ENCODE assay signal across 8 mouse cellular contexts in genomic region chr17:47738879-47739798, GRCm38 (mm10). TPM values are rescaled to one million over a fixed set of nuclear protein-coding genes. Genes with fewer than 3 reads are reported as not detected.
DNase-seq lines count a peak whose midpoint lies in the region; ATAC-seq and TF ChIP-seq lines count a peak whose summit lies in the region.

No protein-coding gene starts in this region.

- H3K4me2 ChIP-seq in hindbrain, postnatal 0 days (ENCODE audit: low read depth, low read length): peak overlapping the region; percentile 95
- peak overlapping the region; percentile 99 for H3K4me2 ChIP-seq in liver, embryonic 15.5 days

- ATAC-seq in hindbrain, postnatal 0 days: no peak
- ATAC-seq in liver, embryonic 15.5 days (ENCODE audit: insufficient read depth): no peak

- H3K27me3 ChIP-seq in embryonic facial prominence, embryonic 10.5 days (replicated peaks; ENCODE audit: low read depth, poor library complexity, severe bottlenecking): peaks cover 53% of the 10 kb centered on the region
- no peaks in the 10 kb centered on the region for H3K27me3 ChIP-seq in hindbrain, postnatal 0 days (ENCODE audit: insufficient read depth, low read length)
- peaks cover 31% of the 10 kb centered on the region for H3K27me3 ChIP-seq in liver, embryonic 15.5 days

- peaks cover 35% of the 10 kb centered on the region for H3K4me1 ChIP-seq in embryonic facial prominence, embryonic 10.5 days
- H3K4me1 ChIP-seq in hindbrain, postnatal 0 days (ENCODE audit: insufficient read depth, low read length): 0 out of 2 replicates have a peak, but pooled peaks cover 5% of the 10 kb centered on the region
- peaks cover 62% of the 10 kb centered on the region for H3K4me1 ChIP-seq in liver, embryonic 15.5 days (replicated peaks)
- H3K4me1 ChIP-seq in olfactory bulb, adult 2 months (ENCODE audit: control insufficient read depth, insufficient read depth, low read length): peaks cover 20% of the 10 kb centered on the region

- no peak overlapping the region; the same call in 1 of the 2 replicates for H3K9ac ChIP-seq in hindbrain, postnatal 0 days (replicated peaks; ENCODE audit: low read length)
- H3K9ac ChIP-seq in liver, embryonic 15.5 days: peak overlapping the region; percentile 68

- no peak for TF ChIP-seq POLR2A in olfactory bulb, adult 2 months (IDR thresholded peaks at IDR 0.05; ENCODE audit: insufficient read depth, low read depth, low read length)

- no peaks in the 10 kb centered on the region for H3K36me3 ChIP-seq in embryonic facial prominence, embryonic 10.5 days (replicated peaks)
- H3K36me3 ChIP-seq in hindbrain, postnatal 0 days (ENCODE audit: insufficient read depth, low read length): no peaks in the 10 kb centered on the region
- no peaks in the 10 kb centered on the region for H3K36me3 ChIP-seq in liver, embryonic 15.5 days (replicated peaks)

- no peak for TF ChIP-seq CTCF in hindbrain, postnatal 0 days (IDR thresholded peaks at IDR 0.05; ENCODE audit: low read depth)
- no peak for TF ChIP-seq CTCF in olfactory bulb, adult 2 months (IDR thresholded peaks at IDR 0.05; ENCODE audit: insufficient read depth, low read depth, low read length)

- WGBS in embryonic facial prominence, embryonic 10.5 days: 4% methylated on average over 20 of the region's 20 CpGs
- 13% methylated on average over 20 of the region's 20 CpGs for WGBS in hindbrain, postnatal 0 days
- 21% methylated on average over 20 of the region's 20 CpGs for WGBS in liver, embryonic 15.5 days (ENCODE audit: insufficient replicate concordance)
- 31% methylated on average over 20 of the region's 20 CpGs for WGBS in olfactory bulb, adult 2 months

- DNase-seq in embryo, embryonic 10.5 days (ENCODE audit: low spot score): peak; percentile 29
- no peak for DNase-seq in embryo, embryonic 10 days (ENCODE audit: low spot score)
- DNase-seq in embryonic facial prominence, embryonic 10.5 days (ENCODE audit: low spot score): no peak
- DNase-seq in hindbrain, postnatal 0 days (ENCODE audit: low spot score): no peak
- no peak for DNase-seq in right cerebral cortex, postnatal 36 days (ENCODE audit: low spot score in 2 of 2)
- DNase-seq in adrenal gland, postnatal 10 days: no peak

- H3K9me3 ChIP-seq in embryonic facial prominence, embryonic 10.5 days: no peaks in the 10 kb centered on the region
- H3K9me3 ChIP-seq in hindbrain, postnatal 0 days (ENCODE audit: low read length): no peaks in the 10 kb centered on the region
- no peaks in the 10 kb centered on the region for H3K9me3 ChIP-seq in liver, embryonic 15.5 days (replicated peaks)

- peak overlapping the region; percentile 77 for H3K4me3 ChIP-seq in embryonic facial prominence, embryonic 10.5 days
- H3K4me3 ChIP-seq in hindbrain, postnatal 0 days (ENCODE audit: low read length): peak overlapping the region; percentile 61; the same call in 1 of the 2 replicates
- peak overlapping the region; percentile 73 for H3K4me3 ChIP-seq in liver, embryonic 15.5 days (replicated peaks)
- H3K4me3 ChIP-seq in olfactory bulb, adult 2 months (ENCODE audit: insufficient read depth, low read depth, low read length): peak overlapping the region; percentile 71; the same call in 1 of the 2 replicates

- peak overlapping the region; percentile 76; the same call in 1 of the 2 replicates for H3K27ac ChIP-seq in embryonic facial prominence, embryonic 10.5 days (replicated peaks)
- no peak overlapping the region for H3K27ac ChIP-seq in hindbrain, postnatal 0 days
- 0 out of 2 replicates have a peak overlapping the region, but pooled peaks have one; percentile 78 for H3K27ac ChIP-seq in liver, embryonic 15.5 days (replicated peaks)
- H3K27ac ChIP-seq in olfactory bulb, adult 2 months (ENCODE audit: insufficient read depth, low read depth, low read length): 0 out of 2 replicates have a peak overlapping the region, but pooled peaks have one; percentile 27

RNA-seq across cellular contexts. Expression of gene Tfeb, which starts 2.3 kb away (rescaled TPM):
- 2.3 and 2.9 TPM in 2 replicates for polyA plus RNA-seq in embryonic facial prominence, embryonic 10.5 days (2016; fragmentation: Nextera tagmentation; extraction: Ambion mirVana)
- total RNA-seq in hindbrain, postnatal 0 days (2014; rRNA removed): 10.0 and 13.2 TPM in 2 replicates
- polyA plus RNA-seq in hindbrain, postnatal 0 days (2015; fragmentation: Nextera tagmentation; extraction: Ambion mirVana): 6.6 TPM in 2 replicates
- 4.6 and 5.3 TPM in 2 replicates for polyA plus RNA-seq in liver, embryonic 15.5 days (2015; fragmentation: Nextera tagmentation; extraction: Ambion mirVana)
- not detected in 2 replicates for polyA plus RNA-seq in olfactory bulb, adult 2 months (2012; ENCODE audit: insufficient read depth, insufficient read length, low replicate concordance, missing spikeins)
- total RNA-seq in adrenal gland, postnatal 10 days (2021): 10 to 100 TPM; 19.9 to 29.7 TPM

RNA-seq across cellular contexts. Expression of gene Pgc, which starts 12.5 kb away (rescaled TPM):
- polyA plus RNA-seq in embryonic facial prominence, embryonic 10.5 days (2016; fragmentation: Nextera tagmentation; extraction: Ambion mirVana): 0.10 TPM in 1 of 2 replicates, not detected in the other
- total RNA-seq in hindbrain, postnatal 0 days (2014; rRNA removed): 0.21 TPM in 1 of 2 replicates, not detected in the other
- polyA plus RNA-seq in hindbrain, postnatal 0 days (2015; fragmentation: Nextera tagmentation; extraction: Ambion mirVana): 0.14 and 0.42 TPM in 2 replicates
- not detected in 2 replicates for polyA plus RNA-seq in liver, embryonic 15.5 days (2015; fragmentation: Nextera tagmentation; extraction: Ambion mirVana)
- not detected in 2 replicates for polyA plus RNA-seq in olfactory bulb, adult 2 months (2012; ENCODE audit: insufficient read depth, insufficient read length, low replicate concordance, missing spikeins)
- not detected for total RNA-seq in adrenal gland, postnatal 10 days (2021)

RNA-seq across cellular contexts. Expression of gene Prickle4, which starts 44.6 kb away (rescaled TPM):
- polyA plus RNA-seq in embryonic facial prominence, embryonic 10.5 days (2016; fragmentation: Nextera tagmentation; extraction: Ambion mirVana): 0.35 TPM in 1 of 2 replicates, not detected in the other
- total RNA-seq in hindbrain, postnatal 0 days (2014; rRNA removed): 2.2 TPM in 1 of 2 replicates, not detected in the other
- 1.5 and 1.8 TPM in 2 replicates for polyA plus RNA-seq in hindbrain, postnatal 0 days (2015; fragmentation: Nextera tagmentation; extraction: Ambion mirVana)
- polyA plus RNA-seq in liver, embryonic 15.5 days (2015; fragmentation: Nextera tagmentation; extraction: Ambion mirVana): not detected in 2 replicates
- polyA plus RNA-seq in olfactory bulb, adult 2 months (2012; ENCODE audit: insufficient read depth, insufficient read length, low replicate concordance, missing spikeins): not detected in 2 replicates
- 1 to 10 TPM; 2.2 to 4.8 TPM for total RNA-seq in adrenal gland, postnatal 10 days (2021)

RNA-seq across cellular contexts. Expression of gene Gm21981, which starts 44.9 kb away (rescaled TPM):
- polyA plus RNA-seq in embryonic facial prominence, embryonic 10.5 days (2016; fragmentation: Nextera tagmentation; extraction: Ambion mirVana): 0.21 and 0.24 TPM in 2 replicates
- 5.5 and 8.3 TPM in 2 replicates for total RNA-seq in hindbrain, postnatal 0 days (2014; rRNA removed)
- 0.79 and 0.85 TPM in 2 replicates for polyA plus RNA-seq in hindbrain, postnatal 0 days (2015; fragmentation: Nextera tagmentation; extraction: Ambion mirVana)
- polyA plus RNA-seq in liver, embryonic 15.5 days (2015; fragmentation: Nextera tagmentation; extraction: Ambion mirVana): 0.07 TPM in 1 of 2 replicates, not detected in the other
- polyA plus RNA-seq in olfactory bulb, adult 2 months (2012; ENCODE audit: insufficient read depth, insufficient read length, low replicate concordance, missing spikeins): not detected in 2 replicates
- total RNA-seq in adrenal gland, postnatal 10 days (2021): 1 to 10 TPM; 1.1 to 1.5 TPM

RNA-seq across cellular contexts. Expression of gene Frs3, which starts 50.3 kb away (rescaled TPM):
- polyA plus RNA-seq in embryonic facial prominence, embryonic 10.5 days (2016; fragmentation: Nextera tagmentation; extraction: Ambion mirVana): 7.3 and 8.3 TPM in 2 replicates
- 143 and 153 TPM in 2 replicates for total RNA-seq in hindbrain, postnatal 0 days (2014; rRNA removed)
- polyA plus RNA-seq in hindbrain, postnatal 0 days (2015; fragmentation: Nextera tagmentation; extraction: Ambion mirVana): 55.1 and 58.8 TPM in 2 replicates
- polyA plus RNA-seq in liver, embryonic 15.5 days (2015; fragmentation: Nextera tagmentation; extraction: Ambion mirVana): 1.5 and 1.6 TPM in 2 replicates
- polyA plus RNA-seq in olfactory bulb, adult 2 months (2012; ENCODE audit: insufficient read depth, insufficient read length, low replicate concordance, missing spikeins): not detected in 2 replicates
- total RNA-seq in adrenal gland, postnatal 10 days (2021): 1 to 10 TPM; 3.2 to 7.5 TPM
